Mouse (Mus musculus) WW6 (cell line): ENCODE data around the gene Npas3.
"Not testable (repeated sequence)": the region's sequence is repeated elsewhere in the genome, so short reads cannot be mapped to it uniquely, and the experiment has no call there.

Experiments
- DNase-seq: peaks from one replicate; pipeline ENCODE4 v3.0.0-alpha.2; 2013; ENCODE audit warnings: low read depth, low spot score

Npas3 gene

DNA sequence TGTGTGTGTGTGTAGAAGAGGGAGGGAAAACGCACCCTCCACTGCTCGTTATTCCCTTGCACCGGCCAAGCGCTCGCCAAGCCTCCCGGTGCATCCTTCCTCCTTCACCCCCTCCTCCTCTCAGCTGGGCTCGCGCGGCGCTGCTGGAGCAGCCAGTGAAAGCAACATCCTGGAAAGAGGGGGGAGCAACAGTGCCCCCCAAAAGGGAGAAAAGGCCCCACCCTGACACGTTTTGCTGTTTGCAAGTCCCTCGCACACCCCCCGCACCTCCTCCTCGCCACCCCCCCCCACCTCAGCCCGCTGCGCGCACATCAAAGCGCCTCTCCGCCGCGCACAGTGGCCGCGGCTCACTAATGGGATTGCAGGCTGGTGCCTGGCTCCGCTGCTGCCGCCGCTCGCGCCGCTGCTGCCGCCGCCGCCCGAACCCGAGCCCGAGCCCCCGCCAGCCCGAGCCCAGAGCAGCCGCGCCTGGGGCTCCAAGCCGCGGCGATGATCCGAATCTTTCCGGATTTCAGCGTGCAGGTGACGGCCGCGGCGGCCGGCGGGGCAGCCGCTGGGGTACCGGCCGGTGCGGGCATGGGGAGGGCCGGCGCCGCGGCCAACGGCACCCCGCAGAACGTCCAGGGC lies at the start of gene Npas3:
Gene Npas3 (plus strand): TSS at position 577 of the 627 bp plus-strand sequence.
- no peak for DNase-seq

DNA sequence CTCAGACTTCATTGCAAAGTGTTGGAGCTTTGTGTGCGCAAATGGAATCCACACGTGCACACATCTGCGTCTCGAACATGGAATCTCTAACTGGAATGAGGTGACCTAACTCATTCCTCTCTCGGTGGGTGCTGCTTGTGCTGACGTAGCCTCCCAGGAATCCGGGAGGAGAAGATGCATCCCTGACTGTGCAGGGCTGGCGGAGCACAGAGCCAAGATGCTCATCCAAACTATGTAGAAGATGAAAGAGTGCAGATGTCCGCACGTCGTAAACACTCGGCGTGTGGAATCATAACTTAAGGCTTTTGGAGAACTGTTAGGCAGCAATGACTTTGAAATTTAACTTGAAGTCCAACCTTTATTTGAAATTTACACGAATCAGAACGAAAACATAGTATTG lies 31.3 kb upstream of the Npas3 start:
- DNase-seq, result no peak

DNA sequence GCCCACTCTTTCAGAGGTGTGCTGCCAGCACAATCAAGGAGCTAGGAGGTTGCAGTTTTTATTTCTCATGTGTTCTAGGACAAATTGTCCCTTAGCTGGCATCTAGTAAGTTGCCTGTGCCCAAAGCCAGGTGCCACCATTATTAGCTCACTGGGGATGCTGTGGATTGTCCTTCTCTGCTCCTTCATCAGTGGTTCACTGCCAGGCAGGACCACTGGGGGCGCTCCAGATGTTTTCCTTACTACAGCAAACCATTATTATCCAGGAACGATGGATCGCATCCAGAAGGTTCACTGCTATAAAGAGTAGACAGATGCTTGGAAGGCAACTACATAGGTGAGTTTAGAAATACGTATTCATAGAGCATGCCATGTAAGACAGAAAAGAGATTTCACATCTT lies 25.7 kb upstream of the Npas3 start:
- no peak for DNase-seq

DNA sequence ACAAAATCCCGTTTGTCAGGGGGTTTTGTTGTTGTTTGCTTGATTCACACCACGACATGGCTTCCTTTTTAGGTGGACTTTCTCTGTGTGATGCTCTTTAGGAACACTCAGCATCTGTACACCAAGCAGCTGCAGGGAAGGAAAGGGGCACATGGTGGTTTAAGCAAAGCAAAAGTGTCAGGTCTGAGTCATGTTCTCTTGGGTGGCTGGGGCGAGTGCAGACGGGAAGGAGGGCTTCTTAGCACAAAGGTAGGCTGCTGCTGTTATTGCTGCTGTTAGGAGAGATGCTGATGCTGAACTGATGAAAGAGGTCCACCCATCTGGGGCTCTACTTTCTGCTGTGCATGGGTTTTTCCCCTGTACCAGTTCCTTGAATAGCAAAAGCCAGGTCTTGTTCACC lies 21.1 kb upstream of the Npas3 start:
- no peak for DNase-seq

DNA sequence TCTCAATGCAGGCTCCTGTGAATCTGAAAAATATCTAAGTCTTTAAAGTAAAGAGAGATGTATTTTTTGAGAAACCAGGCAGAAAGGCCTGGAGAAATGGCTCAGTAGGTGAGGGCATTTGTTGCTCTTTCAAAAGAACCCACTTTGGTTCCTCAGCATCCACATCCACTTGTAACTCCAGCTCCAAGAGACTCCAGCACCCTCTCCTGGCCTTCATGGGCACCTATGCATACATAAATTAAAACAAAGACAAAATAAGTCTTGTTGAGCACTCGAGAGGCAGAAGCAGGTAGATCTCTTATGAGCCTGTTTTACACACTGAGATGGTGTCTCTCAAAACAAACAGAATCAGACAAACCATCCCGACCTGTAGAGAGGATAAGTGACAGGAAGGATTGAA lies 19.1 kb upstream of the Npas3 start:
- no peak for DNase-seq

DNA sequence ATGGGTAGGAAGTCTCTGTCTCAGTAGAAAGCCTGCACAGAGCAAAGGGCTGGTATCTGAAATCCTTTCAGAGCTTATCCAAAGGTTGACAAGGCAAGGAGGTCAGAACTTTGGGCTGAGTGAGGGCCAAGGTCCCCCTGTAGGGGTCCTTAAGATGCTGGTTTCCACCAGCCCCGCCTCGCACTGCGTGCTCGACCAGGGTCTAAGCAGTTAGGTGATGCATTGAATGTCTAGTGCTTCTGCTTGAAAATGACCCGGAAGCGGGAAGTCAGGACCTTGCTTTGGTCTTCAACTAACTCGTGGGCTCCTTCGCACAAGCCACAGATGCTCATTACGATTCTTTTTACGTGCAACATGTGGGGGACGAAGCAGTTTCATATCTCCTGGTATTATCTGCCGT lies 2.3 kb upstream of the Npas3 start:
- DNase-seq, result no peak

DNA sequence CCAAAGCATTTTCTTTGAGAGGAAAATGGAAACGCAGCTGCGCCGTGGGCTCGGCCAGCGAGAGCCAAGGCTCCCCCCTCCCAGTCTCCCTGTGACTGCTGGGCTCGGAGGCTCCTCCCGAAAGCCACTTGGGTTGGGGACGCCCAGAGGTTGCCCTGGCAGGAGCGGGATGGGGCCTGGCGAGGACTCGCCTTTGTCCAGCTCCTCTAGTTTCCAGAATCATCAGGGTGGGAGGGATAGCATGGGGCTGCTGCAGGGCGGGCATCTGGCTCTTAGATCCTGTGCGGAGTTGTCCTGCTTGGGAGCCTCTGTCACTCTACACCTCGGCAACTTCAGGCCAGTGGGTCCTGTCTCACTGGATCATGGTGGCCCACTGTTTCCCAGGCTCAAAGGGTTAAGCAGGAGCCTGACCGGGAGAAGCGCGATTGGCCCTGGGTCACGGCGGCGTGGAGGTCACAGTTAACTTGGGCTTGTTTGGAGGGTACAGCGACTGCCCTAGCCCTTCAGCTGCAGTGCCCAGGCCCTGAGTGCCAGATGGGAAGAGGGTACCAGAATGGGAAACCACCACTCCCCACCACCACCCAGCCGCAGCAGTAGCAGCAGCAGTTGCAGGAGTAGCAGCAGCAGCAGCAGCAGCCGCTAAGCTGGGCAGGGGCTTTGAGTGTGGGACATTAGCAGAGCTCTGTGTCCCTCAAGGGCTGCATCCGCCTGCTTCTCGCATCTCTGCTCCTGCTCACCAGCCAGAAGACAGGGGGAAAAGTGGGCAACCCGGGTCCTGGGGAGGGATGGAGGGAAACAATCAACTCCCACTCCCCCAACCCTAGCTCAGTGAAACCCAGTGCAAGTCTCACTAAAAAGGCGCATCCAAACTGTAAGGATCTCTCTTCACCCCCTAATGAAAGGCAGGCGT lies 1.6 kb upstream of the Npas3 start:
- DNase-seq, result no peak

DNA sequence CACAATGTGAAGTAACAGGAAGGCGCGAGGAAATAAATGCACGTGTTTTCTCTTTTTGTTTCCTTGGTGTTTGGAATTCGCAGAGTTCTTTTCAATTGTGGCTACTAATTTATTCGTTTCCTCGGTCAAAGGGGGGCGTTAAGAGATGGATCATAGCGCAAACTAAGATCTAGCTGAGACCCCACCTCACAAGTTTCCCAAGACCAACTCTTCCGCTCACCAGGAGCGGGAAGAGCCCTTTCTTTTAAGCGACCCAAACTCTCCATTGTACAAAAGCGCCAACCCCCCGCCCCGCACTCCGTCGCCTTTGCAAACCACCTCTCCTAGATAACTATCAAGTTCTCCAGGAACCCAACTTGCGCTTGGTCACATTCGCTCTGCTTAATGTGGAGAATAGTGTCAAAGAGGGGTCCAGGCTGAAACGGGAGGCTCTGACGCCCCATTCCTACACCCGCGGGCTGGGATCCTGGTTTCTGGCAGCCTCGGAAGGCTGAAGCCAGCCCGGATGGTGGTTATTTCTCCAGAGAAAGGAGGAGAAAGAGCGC lies 914 bp upstream of the Npas3 start:
- no peak for DNase-seq

DNA sequence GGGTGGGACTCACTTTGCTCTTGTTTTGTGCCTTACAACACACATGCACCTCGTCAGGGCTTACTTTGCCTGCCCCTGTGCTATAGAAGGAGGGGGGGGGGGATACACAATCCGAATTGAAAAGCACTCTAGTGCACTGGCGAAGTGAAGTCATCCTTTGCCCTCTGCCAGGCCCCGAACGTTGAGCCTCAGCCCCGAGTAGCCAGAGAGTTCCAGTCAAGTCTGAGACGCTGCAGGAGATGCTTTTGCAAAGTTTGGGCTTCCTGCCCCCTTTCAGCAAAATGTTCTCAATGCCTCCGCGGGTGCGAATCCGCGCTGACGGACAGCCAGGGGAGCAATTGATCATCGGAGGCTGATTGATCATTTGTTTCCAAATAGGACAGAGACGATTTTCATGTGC lies 319 bp downstream of the Npas3 start:
- no peak for DNase-seq

DNA sequence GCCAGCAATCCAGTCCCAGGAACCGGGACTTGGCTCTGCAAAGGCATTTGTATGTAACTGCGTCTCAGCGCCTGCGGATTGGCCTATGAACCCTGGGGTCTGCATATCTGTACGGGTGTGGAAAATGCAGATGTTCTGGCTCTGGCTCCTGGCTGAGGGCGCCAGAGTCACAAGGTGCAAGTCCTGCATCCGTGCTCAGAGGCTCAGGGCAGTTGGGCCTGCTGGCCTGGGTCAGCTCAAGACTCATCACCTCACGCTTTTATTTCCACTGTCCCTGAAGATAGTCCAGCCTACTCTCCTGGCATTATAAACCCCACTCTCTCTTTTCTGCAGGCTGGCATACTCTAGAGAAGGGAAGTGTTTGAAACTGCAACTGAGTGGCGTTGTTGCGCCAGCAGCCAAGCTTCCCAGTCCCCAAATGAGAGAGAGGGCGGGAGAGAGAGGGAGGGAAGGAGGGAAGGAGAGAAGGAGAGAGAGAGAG lies 3.3 kb downstream of the Npas3 start:
- no peak for DNase-seq

DNA sequence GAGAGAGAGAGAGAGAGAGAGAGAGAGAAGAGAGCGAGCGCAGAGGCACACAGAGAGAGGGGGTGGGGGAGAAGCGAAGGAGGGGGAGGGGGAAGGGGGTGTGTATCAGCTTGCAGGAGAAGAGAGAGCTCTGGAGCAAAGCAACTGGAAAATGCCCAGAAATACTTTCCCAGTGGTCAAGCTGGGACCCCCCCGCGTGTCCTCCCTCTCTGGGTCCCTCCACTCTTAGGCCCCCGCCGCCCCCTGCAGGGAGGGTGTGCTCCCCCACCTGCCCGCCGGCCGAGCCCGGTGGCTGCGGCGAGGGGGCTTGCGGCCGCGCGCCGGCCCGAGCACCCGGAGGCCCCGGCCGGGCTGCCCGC lies 3.7 kb downstream of the Npas3 start:
- no peak for DNase-seq

DNA sequence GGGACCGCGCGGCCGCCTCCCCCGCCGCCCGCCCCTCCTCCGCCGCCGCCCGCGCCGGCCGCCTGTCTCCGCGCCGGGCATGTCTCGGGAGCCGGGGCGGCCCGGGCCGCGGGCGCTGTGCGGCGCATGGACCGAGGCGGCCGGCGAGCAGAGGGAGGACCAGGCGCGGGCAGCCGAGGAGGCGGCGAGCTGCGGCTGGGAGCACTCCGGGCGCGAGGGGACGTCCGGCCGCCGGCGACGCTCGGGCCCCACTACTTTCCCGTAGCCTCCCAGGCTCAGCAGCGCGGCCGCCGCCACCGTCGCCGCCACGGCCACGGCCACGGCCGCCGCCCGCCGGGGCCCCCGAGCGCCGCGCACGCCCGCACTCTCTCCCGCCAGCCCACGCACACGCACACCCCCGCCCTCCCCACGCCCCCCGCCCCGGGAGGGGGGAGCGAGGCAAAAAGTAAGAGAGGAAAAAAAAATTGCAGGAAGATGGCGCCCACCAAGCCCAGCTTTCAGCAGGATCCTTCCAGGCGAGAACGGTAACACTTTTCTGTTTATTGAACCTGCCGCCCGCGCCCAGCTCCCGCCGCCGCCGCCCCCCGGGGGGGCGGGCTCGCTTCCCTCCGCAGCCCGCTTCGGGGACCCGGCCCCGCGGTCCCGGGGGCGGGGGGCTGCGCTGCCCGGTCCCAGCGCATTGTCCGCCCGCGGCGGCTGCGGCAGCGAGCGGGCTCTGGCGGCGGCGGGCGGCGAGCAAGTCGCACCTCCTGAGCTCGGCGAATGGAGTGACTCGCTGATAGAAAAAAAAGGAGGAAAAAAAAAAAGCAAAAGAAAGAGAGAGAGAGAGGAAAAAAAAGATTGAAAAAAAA lies 4.3 kb downstream of the Npas3 start:
- no peak for DNase-seq

DNA sequence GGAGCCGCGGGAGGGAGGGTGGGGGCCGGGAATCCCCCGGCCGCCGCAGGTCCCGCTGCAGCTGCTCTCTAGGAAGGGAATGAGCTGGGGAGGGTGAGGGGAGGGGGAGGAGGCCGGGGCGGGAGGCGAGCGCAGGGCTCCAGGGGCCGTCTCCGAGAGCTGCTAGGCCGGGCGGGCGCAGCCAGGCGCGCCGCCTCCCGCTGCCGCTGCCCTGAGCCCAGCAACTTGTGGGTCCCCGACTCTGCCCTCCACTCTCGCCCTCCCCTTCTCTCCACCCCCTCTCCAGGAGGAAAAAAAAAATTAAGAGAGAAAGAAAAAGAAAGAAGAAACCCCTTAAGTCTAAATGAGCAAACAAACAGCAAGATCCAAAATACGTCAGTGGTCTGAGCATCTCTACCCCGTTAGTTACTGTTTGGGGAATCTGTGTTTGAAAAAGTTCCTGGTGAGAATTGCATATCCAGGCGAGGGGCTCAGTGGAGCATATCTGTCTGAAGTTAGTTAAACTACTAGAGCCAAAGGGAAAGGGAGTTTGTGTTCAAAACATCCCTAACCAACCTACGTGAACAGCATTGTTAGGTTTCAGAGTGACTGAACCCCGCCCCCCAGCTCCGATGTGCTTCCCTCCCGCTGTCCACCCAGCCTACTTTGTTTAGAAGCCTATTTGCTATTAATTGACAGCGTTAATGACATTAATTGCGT lies 5.1 kb downstream of the Npas3 start:
- DNase-seq, result no peak

DNA sequence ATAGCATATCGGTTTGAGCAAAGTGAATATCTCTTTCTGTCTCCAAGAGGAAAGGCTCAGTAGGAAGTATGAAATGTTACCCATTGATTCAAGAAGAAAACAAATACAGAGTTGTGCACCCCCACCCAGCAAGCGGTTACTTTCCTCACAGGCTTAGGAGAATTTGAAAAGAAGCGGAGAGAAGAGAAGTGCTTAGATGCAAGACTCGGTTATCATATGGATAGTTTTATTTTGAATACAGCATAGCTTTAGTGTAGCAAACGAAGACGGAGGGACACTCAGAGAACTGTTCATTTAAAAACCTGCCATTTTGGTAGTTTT lies 5.6 kb downstream of the Npas3 start:
- DNase-seq, result no peak

DNA sequence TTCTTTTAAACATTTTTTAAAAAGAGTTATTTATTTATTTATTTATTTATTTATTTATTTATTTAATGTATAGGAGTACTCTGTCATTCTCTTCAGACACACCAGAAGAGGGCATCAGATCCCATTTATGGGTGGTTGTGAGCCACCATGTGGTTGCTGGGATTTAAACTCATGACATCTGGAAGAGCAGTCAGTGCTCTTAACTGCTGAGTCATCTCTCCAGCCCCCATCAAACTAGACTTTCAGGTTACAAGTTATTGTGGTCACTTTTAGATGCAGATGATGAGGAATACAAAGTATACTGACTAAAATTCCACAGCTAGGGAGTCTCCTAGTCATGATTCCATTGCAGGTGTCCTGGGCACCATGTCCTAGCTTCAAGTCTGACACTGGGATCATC lies 26.0 kb downstream of the Npas3 start:
- not testable (repeated sequence) for DNase-seq

DNA sequence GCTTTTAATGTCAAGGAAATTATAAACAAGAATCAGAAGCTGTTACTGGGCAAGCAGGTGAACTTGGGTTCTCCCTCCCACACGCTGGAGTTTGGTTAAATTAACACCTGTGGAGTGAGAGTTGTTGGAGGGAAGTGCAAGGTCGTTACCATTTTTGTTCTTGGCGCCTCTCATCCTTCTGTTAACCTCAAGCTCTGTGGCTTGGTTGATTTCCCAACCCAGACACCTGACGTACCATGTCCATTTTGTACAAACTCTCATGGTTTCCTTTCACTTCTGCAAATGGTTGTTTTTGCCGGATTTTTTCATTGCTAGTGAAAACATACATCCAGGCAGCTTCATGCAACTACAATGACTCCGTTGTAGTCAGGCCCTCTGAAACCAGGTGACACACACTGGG lies 28.9 kb downstream of the Npas3 start:
- no peak for DNase-seq

DNA sequence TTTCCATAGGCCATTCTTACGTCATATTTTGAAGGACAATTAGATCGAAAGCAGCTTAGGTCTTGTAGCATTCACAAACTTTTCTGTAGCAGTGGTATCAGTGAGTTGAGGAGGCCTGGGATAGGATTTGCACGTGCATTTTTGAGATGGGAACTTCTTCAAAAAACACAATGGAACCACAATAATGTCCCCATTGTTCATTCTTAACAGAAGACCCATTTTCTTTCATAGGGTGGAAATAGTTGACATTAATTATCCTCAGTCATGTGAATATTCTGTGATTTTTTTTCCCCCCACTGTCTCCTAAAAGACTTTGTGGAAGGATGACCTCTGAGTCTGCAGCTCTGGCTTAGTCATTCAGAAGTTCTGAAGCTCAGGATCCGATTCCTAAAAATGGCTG lies 41.9 kb downstream of the Npas3 start:
- no peak for DNase-seq

DNA sequence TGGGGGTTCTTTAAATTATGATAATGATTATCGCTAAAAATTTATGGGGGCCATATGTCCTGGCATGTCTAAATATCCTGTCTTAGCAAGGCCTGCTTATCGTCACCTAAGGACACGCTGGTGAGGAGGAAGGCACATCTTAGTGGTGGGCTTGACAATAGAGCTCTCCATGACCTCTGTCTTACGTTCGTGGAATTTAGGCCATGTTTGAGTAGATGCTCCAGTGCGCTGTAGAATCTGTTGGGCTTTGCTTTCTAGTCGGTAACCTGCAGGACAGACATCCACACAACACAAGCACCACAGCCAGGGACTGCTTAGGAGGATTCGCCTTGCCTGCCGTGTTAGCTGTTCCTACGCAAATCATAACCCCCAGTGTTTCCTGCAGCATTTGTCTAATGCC lies 42.4 kb downstream of the Npas3 start:
- no peak for DNase-seq

DNA sequence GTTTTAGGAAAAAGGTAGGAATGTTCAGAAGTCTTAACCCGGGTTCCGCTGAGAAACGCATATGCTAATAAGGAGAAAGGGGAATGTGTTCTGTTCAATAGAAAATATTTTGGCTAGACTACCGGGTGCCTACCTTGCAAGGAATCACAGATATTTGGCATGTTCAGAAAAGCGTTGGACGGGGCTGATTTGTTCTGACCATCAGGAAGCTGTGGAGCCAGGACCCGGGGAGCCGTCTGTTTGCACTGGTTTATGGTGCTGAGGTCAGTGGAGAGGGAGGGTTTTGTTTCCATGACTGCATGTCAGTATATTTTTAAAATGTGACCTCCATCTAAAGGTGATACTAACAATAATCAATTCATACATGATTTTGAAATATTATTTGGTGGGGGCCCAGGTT lies 43.5 kb downstream of the Npas3 start:
- DNase-seq, result no peak

DNA sequence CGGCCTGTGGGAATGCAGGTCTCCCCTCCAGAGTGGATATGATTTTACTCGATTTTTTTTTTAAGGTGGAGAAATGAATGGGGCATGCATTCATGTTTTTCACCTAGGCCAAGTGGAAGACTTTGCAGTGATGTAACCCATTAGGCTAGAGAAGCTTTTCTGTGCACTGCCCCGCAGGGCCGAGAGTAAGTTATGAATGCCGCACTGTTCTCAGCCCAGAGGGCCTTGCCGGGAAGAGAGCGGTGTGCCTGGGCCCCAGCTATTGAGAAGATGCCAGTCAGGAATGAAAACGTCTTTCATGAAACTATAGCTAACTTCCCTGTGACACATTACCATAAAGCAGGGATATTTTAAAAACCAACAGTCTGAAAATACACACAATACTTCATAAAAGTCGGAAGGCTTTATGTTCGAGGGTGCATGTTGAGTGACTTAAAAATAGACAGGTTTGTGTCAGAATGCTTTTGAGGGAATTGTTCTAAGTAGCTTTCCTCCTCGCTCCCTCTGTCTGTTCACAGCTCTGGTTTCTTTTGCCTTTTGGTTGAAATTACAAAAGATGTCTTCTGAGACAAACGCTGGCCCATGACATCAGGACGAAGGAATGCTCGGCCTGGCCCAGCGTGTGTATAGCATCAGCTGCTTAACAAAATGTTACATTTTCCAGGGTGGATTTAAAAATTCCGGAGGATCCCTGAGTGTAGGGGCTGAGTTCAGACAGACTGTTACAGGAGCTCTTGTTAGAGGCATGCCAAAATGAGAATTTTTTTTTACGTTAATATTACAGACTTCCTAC lies 44.2 kb downstream of the Npas3 start:
- DNase-seq, result no peak

DNA sequence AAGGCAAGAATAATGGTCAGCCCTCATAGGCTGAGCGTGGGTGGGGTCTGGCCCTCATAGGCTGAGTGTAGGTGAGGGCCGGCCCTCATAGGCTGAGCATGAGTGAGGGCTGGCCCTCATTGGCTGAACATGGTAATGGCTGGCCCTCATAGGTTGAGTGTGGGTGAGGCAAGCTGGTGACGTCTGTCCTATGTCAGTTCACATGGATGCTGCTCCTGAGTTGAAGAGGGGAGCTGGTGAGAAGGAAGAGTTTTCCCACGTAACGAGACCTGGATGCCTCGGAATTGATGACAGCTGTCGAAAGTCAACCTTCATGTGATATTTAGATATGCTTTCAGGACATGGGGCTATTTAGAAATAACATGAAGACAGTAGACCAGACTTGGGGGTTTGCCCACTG lies 45.5 kb downstream of the Npas3 start:
- no peak for DNase-seq
